Mouse (Mus musculus) ES-Bruce4 (cell line): ENCODE data around the gene Trim72.

Source experiments
- CTCF ChIP-seq: IDR thresholded peaks from one replicate; pipeline ENCODE4 v1.8.1; 2011; ENCODE audit warnings: low read depth, low read length
- EP300 ChIP-seq: IDR thresholded peaks from 2 replicates; pipeline ENCODE4 v1.6.1; 2011; ENCODE audit warnings: low read depth, low read length; ENCODE audit not compliant: insufficient read depth
- POLR2A ChIP-seq: IDR thresholded peaks from one replicate; pipeline ENCODE4 v1.8.1; 2011; ENCODE audit warnings: low read length; ENCODE audit not compliant: insufficient read depth

GRCm38 (mm10) chr7:128048819-128049218, 45.1 kb downstream of the Trim72 start:
- TF ChIP-seq CTCF: no peak
- TF ChIP-seq EP300: no peak
- no peak for TF ChIP-seq POLR2A
